Mouse (Mus musculus): ENCODE data around the gene Gm12185. TPM values are rescaled to one million over a fixed set of nuclear protein-coding genes. Genes with fewer than 3 reads are reported as not detected.
"Not testable (repeated sequence)": the region's sequence is repeated elsewhere in the genome, so short reads cannot be mapped to it uniquely, and the experiment has no call there.

The Gm12185 gene
- polyA plus RNA-seq, 1 experiment from 2014 or later, result not detected

GRCm38 (mm10) chr11:48974686-48975085 is 17.3 kb downstream of the Gm12185 start:
- no CpG with 5 or more reads among the region's 1 CpGs for WGBS

GRCm38 (mm10) chr11:48946090-48946489 is 45.9 kb downstream of the Gm12185 start, which contains the start of gene Psme2b:
Psme2b (minus strand) TSS chr11:48946190.
- H3K4me3 ChIP-seq; ATAC-seq (ENCODE audit: low FRiP score); H3K9ac ChIP-seq; H3K36me3 ChIP-seq; H3K27ac ChIP-seq; H3K4me1 ChIP-seq; H3K9me3 ChIP-seq (replicated peaks); H3K4me2 ChIP-seq (replicated peaks); H3K27me3 ChIP-seq: not testable (repeated sequence)
- 91% methylated on average over 6 of the region's 6 CpGs for WGBS

More at GRCm38 (mm10) chr11:48974686-48975085, 17.3 kb downstream of the Gm12185 start:
- H3K27ac ChIP-seq; H3K4me1 ChIP-seq; H3K9ac ChIP-seq; H3K4me3 ChIP-seq; H3K27me3 ChIP-seq; ATAC-seq (ENCODE audit: low FRiP score); H3K9me3 ChIP-seq (replicated peaks); H3K4me2 ChIP-seq (replicated peaks); H3K36me3 ChIP-seq: not testable (repeated sequence)

GRCm38 (mm10) chr11:48939286-48939685 is 52.7 kb downstream of the Gm12185 start:
- not testable (repeated sequence) for H3K27ac ChIP-seq; H3K4me3 ChIP-seq; H3K9me3 ChIP-seq (replicated peaks); H3K4me2 ChIP-seq (replicated peaks); H3K9ac ChIP-seq; ATAC-seq (ENCODE audit: low FRiP score); H3K4me1 ChIP-seq; H3K36me3 ChIP-seq; H3K27me3 ChIP-seq

GRCm38 (mm10) chr11:48935291-48935690 is 56.7 kb downstream of the Gm12185 start:
- H3K4me1 ChIP-seq; H3K9ac ChIP-seq; H3K9me3 ChIP-seq (replicated peaks); H3K27ac ChIP-seq; ATAC-seq (ENCODE audit: low FRiP score); H3K4me2 ChIP-seq (replicated peaks); H3K27me3 ChIP-seq; H3K4me3 ChIP-seq; H3K36me3 ChIP-seq: not testable (repeated sequence)
- WGBS, result no CpG with 5 or more reads among the region's 3 CpGs

GRCm38 (mm10) chr11:48933923-48934322 is 58.1 kb downstream of the Gm12185 start:
- H3K36me3 ChIP-seq; H3K9me3 ChIP-seq (replicated peaks); H3K9ac ChIP-seq; H3K27ac ChIP-seq; H3K4me1 ChIP-seq; H3K4me3 ChIP-seq; H3K27me3 ChIP-seq; ATAC-seq (ENCODE audit: low FRiP score); H3K4me2 ChIP-seq (replicated peaks): not testable (repeated sequence)
- 55% methylated on average over 1 of the region's 1 CpGs for WGBS

GRCm38 (mm10) chr11:48933422-48933821 is 58.6 kb downstream of the Gm12185 start:
- H3K36me3 ChIP-seq; H3K9me3 ChIP-seq (replicated peaks); H3K4me1 ChIP-seq; H3K27me3 ChIP-seq; H3K4me2 ChIP-seq (replicated peaks); H3K4me3 ChIP-seq; H3K9ac ChIP-seq; H3K27ac ChIP-seq; ATAC-seq (ENCODE audit: low FRiP score): not testable (repeated sequence)
- WGBS, result 82% methylated on average over 1 of the region's 1 CpGs

GRCm38 (mm10) chr11:48928068-48928467 is 64.0 kb downstream of the Gm12185 start:
- H3K4me2 ChIP-seq (replicated peaks); H3K27ac ChIP-seq; ATAC-seq (ENCODE audit: low FRiP score); H3K27me3 ChIP-seq; H3K9me3 ChIP-seq (replicated peaks); H3K4me3 ChIP-seq; H3K9ac ChIP-seq; H3K4me1 ChIP-seq; H3K36me3 ChIP-seq: not testable (repeated sequence)
- WGBS, result 87% methylated on average over 1 of the region's 1 CpGs

- not testable (repeated sequence) for H3K4me1 ChIP-seq; ATAC-seq (ENCODE audit: low FRiP score); H3K9me3 ChIP-seq (replicated peaks); H3K27ac ChIP-seq; H3K4me2 ChIP-seq (replicated peaks); H3K4me3 ChIP-seq; H3K27me3 ChIP-seq; H3K36me3 ChIP-seq; H3K9ac ChIP-seq
Observed at GRCm38 (mm10) chr11:48926437-48926836, 65.6 kb downstream of the Gm12185 start.

- 84% methylated on average over 5 of the region's 5 CpGs for WGBS
- H3K27me3 ChIP-seq; ATAC-seq (ENCODE audit: low FRiP score); H3K4me2 ChIP-seq (replicated peaks); H3K9ac ChIP-seq; H3K27ac ChIP-seq; H3K4me3 ChIP-seq; H3K4me1 ChIP-seq; H3K9me3 ChIP-seq (replicated peaks); H3K36me3 ChIP-seq: not testable (repeated sequence)
Observed at GRCm38 (mm10) chr11:48923818-48924217, 68.2 kb downstream of the Gm12185 start.

- Histone ChIP-seq H3K4me3 (no peak overlapping the region), H3K4me1 (no peaks in the 10 kb centered on the region), H3K36me3 (no peaks in the 10 kb centered on the region), H3K27me3 (no peaks in the 10 kb centered on the region), H3K9ac (no peak overlapping the region), H3K27ac (no peak overlapping the region), H3K4me2 (replicated peaks) (no peak overlapping the region), H3K9me3 (replicated peaks) (no peaks in the 10 kb centered on the region)
- no peak for ATAC-seq (ENCODE audit: low FRiP score)
- 85% methylated on average over 3 of the region's 3 CpGs for WGBS
Observed at GRCm38 (mm10) chr11:48918380-48918779, 73.6 kb downstream of the Gm12185 start.

- H3K36me3 ChIP-seq, result no peaks in the 10 kb centered on the region
- no peaks in the 10 kb centered on the region for H3K9me3 ChIP-seq (replicated peaks)
- 94% methylated on average over 1 of the region's 1 CpGs for WGBS
- H3K4me2 ChIP-seq (replicated peaks), result no peak overlapping the region
- no peak overlapping the region for H3K9ac ChIP-seq
- H3K4me3 ChIP-seq, result no peak overlapping the region
- no peak overlapping the region for H3K27ac ChIP-seq
- no peak for ATAC-seq (ENCODE audit: low FRiP score)
- no peaks in the 10 kb centered on the region for H3K4me1 ChIP-seq
- H3K27me3 ChIP-seq, result no peaks in the 10 kb centered on the region
Observed at GRCm38 (mm10) chr11:48913611-48914010, 78.4 kb downstream of the Gm12185 start.

- ATAC-seq (ENCODE audit: low FRiP score), result no peak
- Histone ChIP-seq H3K9ac (no peak overlapping the region), H3K4me2 (replicated peaks) (no peak overlapping the region), H3K27ac (no peak overlapping the region), H3K4me1 (no peaks in the 10 kb centered on the region), H3K27me3 (no peaks in the 10 kb centered on the region), H3K4me3 (no peak overlapping the region), H3K9me3 (replicated peaks) (no peaks in the 10 kb centered on the region), H3K36me3 (no peaks in the 10 kb centered on the region)
- 70% methylated on average over 1 of the region's 1 CpGs for WGBS
Observed at GRCm38 (mm10) chr11:48908459-48908858, 83.6 kb downstream of the Gm12185 start.

GRCm38 (mm10) chr11:48902021-48902420 is 90.0 kb downstream of the Gm12185 start, which contains the start of gene Gm5431:
Gm5431 (minus strand) TSS chr11:48902214.
- Histone ChIP-seq H3K4me3 (no peak within 1 kb of the TSS), H3K9ac (no peak within 1 kb of the TSS), H3K4me2 (replicated peaks) (no peak within 1 kb of the TSS), H3K9me3 (replicated peaks) (no peaks in the 10 kb centered on the region), H3K36me3 (no peaks in the 10 kb centered on the region), H3K4me1 (no peaks in the 10 kb centered on the region), H3K27ac (no peak within 1 kb of the TSS), H3K27me3 (no peaks in the 10 kb centered on the region)
- no peak for ATAC-seq (ENCODE audit: low FRiP score)
- WGBS, result 67% methylated on average over 2 of the region's 2 CpGs

GRCm38 (mm10) chr11:48901567-48901930 is 90.5 kb downstream of the Gm12185 start:
- not testable (repeated sequence) for H3K4me1 ChIP-seq; H3K27ac ChIP-seq; H3K27me3 ChIP-seq; H3K9me3 ChIP-seq (replicated peaks); H3K9ac ChIP-seq; ATAC-seq (ENCODE audit: low FRiP score); H3K36me3 ChIP-seq; H3K4me2 ChIP-seq (replicated peaks); H3K4me3 ChIP-seq
- 95% methylated on average over 1 of the region's 1 CpGs for WGBS
